Mouse (Mus musculus) intestine, embryonic 15.5 days (tissue): Measurements from ENCODE around the gene Ptpn9. TPM values are rescaled to one million over a fixed set of nuclear protein-coding genes. Genes with fewer than 3 reads are reported as not detected.

Source experiments
- ATAC-seq: fragments of 200-750 bp; cut with Nextera tagmentation; 2 replicates; pipeline ENCODE4 v1.8.0; 2017; ENCODE audit warnings: moderate TSS enrichment, moderate library complexity
- H3K27ac ChIP-seq: fragments of 300-500 bp; sonication (generic); 2 replicates; pipeline ENCODE4 v1.5.1; 2015; ENCODE audit warnings: mild to moderate bottlenecking, inconsistent platforms
- H3K27me3 ChIP-seq: fragments of 300-500 bp; sonication (generic); replicated peaks from 2 replicates; pipeline ENCODE4 v1.6.1; 2015; ENCODE audit warnings: inconsistent platforms
- H3K36me3 ChIP-seq: fragments of 300-500 bp; sonication (generic); 2 replicates; pipeline ENCODE4 v1.6.1; 2015; ENCODE audit warnings: inconsistent platforms
- H3K4me1 ChIP-seq: fragments of 300-500 bp; sonication (generic); replicated peaks from 2 replicates; pipeline ENCODE4 v1.6.1; 2015; ENCODE audit warnings: inconsistent platforms
- H3K4me2 ChIP-seq: fragments of 300-500 bp; sonication (generic); replicated peaks from 2 replicates; pipeline ENCODE4 v1.6.1; 2015; ENCODE audit warnings: mild to moderate bottlenecking, inconsistent platforms
- H3K4me3 ChIP-seq: fragments of 300-500 bp; sonication (generic); replicated peaks from 2 replicates; pipeline ENCODE4 v1.5.1; 2015; ENCODE audit warnings: inconsistent platforms
- H3K9ac ChIP-seq: fragments of 300-500 bp; sonication (generic); 2 replicates; pipeline ENCODE4 v1.6.1; 2015; ENCODE audit warnings: inconsistent platforms
- H3K9me3 ChIP-seq: fragments of 300-500 bp; sonication (generic); 2 replicates; pipeline ENCODE4 v1.6.1; 2016; ENCODE audit warnings: inconsistent platforms
- WGBS: fragments of 180-500 bp; shearing (Covaris S2); methylation state at CpG from one replicate; pipeline ENCODE4 v1.1.7; 2015; 5-methylcytosine and 5-hydroxymethylcytosine counted together
- polyA plus RNA-seq: library from polyadenylated mRNA; unstranded; fragments of >200 nt; fragmentation: Nextera tagmentation; extraction: Ambion mirVana; gene quantifications from 2 replicates; pipeline ENCODE4 v1.2.1, GENCODE M21; 2015

Ptpn9 gene
- polyA plus RNA-seq, 1 experiment from 2014 or later, result 13.4 TPM

GRCm38 (mm10) chr9:57056237-57056636 lies 61.5 kb downstream of the Ptpn9 start:
- Histone ChIP-seq H3K27me3 (no peaks in the 10 kb centered on the region), H3K36me3 (peaks cover 2% of the 10 kb centered on the region; the same call in 1 of the 2 replicates), H3K4me1 (no peaks in the 10 kb centered on the region), H3K27ac (no peak overlapping the region), H3K9me3 (no peaks in the 10 kb centered on the region), H3K4me3 (no peak overlapping the region), H3K4me2 (no peak overlapping the region), H3K9ac (no peak overlapping the region)
- 91% methylated on average over 1 of the region's 1 CpGs for WGBS
- ATAC-seq, result no peak

GRCm38 (mm10) chr9:57064164-57064563 lies 69.4 kb downstream of the Ptpn9 start:
- H3K36me3 ChIP-seq, result peaks cover 7% of the 10 kb centered on the region; the same call in 1 of the 2 replicates
- no peaks in the 10 kb centered on the region for H3K9me3 ChIP-seq
- H3K9ac ChIP-seq, result no peak overlapping the region
- 83% methylated on average over 2 of the region's 2 CpGs for WGBS
- peak; percentile 84 for ATAC-seq
- no peak overlapping the region for H3K27ac ChIP-seq
- no peak overlapping the region for H3K4me2 ChIP-seq
- no peaks in the 10 kb centered on the region for H3K4me1 ChIP-seq
- H3K4me3 ChIP-seq, result no peak overlapping the region
- H3K27me3 ChIP-seq, result no peaks in the 10 kb centered on the region

DNA sequence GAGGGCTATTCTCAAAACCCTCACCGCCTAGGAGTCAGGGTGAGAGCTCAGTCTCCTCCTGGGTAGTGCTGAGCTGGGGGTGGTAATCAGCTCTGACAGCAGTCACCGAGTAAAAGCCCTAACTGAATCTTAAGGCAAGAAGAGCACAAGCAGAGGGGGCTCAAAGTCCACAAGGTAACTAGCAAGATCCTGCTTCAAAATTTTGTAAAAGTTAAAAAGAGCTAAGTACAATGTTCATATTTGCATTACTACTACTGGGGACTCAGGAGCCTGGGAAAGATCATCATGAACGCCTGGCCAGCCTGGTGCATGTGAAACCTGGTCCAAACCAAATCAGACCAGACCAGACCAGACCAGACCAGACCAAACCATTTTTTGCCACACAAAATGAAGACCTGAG lies 73.5 kb downstream of the Ptpn9 start:
- Histone ChIP-seq H3K9ac (no peak overlapping the region), H3K4me2 (no peak overlapping the region), H3K4me3 (no peak overlapping the region), H3K27ac (no peak overlapping the region), H3K9me3 (no peaks in the 10 kb centered on the region), H3K36me3 (0 out of 2 replicates have a peak, but pooled peaks cover 3% of the 10 kb centered on the region), H3K27me3 (no peaks in the 10 kb centered on the region), H3K4me1 (0 out of 2 replicates have a peak, but pooled peaks cover 2% of the 10 kb centered on the region)
- WGBS, result 65% methylated on average over 3 of the region's 3 CpGs
- ATAC-seq, result no peak

- WGBS, result 49% methylated on average over 1 of the region's 1 CpGs
- H3K4me3 ChIP-seq, result no peak overlapping the region
- no peaks in the 10 kb centered on the region for H3K27me3 ChIP-seq
- H3K36me3 ChIP-seq, result 0 out of 2 replicates have a peak, but pooled peaks cover 3% of the 10 kb centered on the region
- H3K27ac ChIP-seq, result no peak overlapping the region
- H3K9ac ChIP-seq, result no peak overlapping the region
- no peak for ATAC-seq
- 0 out of 2 replicates have a peak, but pooled peaks cover 2% of the 10 kb centered on the region for H3K4me1 ChIP-seq
- H3K9me3 ChIP-seq, result no peaks in the 10 kb centered on the region
- no peak overlapping the region for H3K4me2 ChIP-seq
Observed at GRCm38 (mm10) chr9:57070262-57070661, 75.5 kb downstream of the Ptpn9 start.

GRCm38 (mm10) chr9:57070800-57071545 lies 76.2 kb downstream of the Ptpn9 start:
- Histone ChIP-seq H3K27ac (peak overlapping the region; percentile 52; the same call in 1 of the 2 replicates), H3K9ac (peak overlapping the region; percentile 71), H3K27me3 (no peaks in the 10 kb centered on the region), H3K4me1 (0 out of 2 replicates have a peak, but pooled peaks cover 2% of the 10 kb centered on the region), H3K4me3 (peak overlapping the region; percentile 85), H3K4me2 (peak overlapping the region; percentile 82), H3K36me3 (0 out of 2 replicates have a peak, but pooled peaks cover 3% of the 10 kb centered on the region), H3K9me3 (no peaks in the 10 kb centered on the region)
- ATAC-seq, result no peak
- WGBS, result 13% methylated on average over 5 of the region's 5 CpGs

- Histone ChIP-seq H3K4me2 (peak within 1 kb of the TSS; percentile 82), H3K4me3 (peak within 1 kb of the TSS; percentile 85), H3K4me1 (0 out of 2 replicates have a peak, but pooled peaks cover 2% of the 10 kb centered on the region), H3K27ac (peak within 1 kb of the TSS; percentile 100), H3K27me3 (no peaks in the 10 kb centered on the region), H3K9ac (peak within 1 kb of the TSS; percentile 71), H3K36me3 (0 out of 2 replicates have a peak, but pooled peaks cover 2% of the 10 kb centered on the region), H3K9me3 (no peaks in the 10 kb centered on the region)
- no peak for ATAC-seq
- under 1% methylated on average over 34 of the region's 34 CpGs for WGBS
Observed at GRCm38 (mm10) chr9:57071801-57072351, 77.2 kb downstream of the Ptpn9 start, which contains the start of gene Sin3a. Gene Sin3a, plus strand, starts transcription at chr9:57072040.

DNA sequence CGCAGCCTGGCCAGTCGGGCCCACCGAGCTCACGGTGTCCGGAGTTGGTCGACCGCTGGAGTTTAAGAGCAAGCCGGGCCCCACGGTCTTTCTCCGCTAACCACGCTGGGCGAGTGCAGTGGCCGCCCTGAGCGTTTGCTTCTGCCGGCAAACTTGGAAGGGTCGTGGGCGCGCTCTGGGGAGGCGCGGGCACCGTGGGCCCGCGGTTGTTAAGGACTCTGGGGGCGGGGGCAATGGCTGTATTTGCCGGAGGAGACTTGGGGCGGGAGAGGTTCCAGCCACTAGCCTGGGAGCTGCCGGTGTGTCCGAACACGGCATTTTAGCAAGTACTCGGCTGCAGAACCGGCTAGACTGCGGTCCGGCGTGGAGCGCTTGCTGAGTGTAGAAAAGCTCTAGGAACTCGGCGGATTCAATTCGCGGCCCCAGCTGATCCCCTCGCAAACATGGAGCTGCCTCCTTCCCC lies 77.8 kb downstream of the Ptpn9 start:
- H3K36me3 ChIP-seq, result no peaks in the 10 kb centered on the region
- H3K9ac ChIP-seq, result peak overlapping the region; percentile 71
- under 1% methylated on average over 40 of the region's 40 CpGs for WGBS
- H3K4me3 ChIP-seq, result peak overlapping the region; percentile 85
- H3K9me3 ChIP-seq, result no peaks in the 10 kb centered on the region
- peak overlapping the region; percentile 100 for H3K27ac ChIP-seq
- peak overlapping the region; percentile 82 for H3K4me2 ChIP-seq
- peaks cover 5% of the 10 kb centered on the region; the same call in 1 of the 2 replicates for H3K4me1 ChIP-seq
- no peak for ATAC-seq
- no peaks in the 10 kb centered on the region for H3K27me3 ChIP-seq

GRCm38 (mm10) chr9:57072989-57073789 lies 78.5 kb downstream of the Ptpn9 start:
- Histone ChIP-seq H3K36me3 (no peaks in the 10 kb centered on the region), H3K9ac (peak overlapping the region; percentile 71), H3K27me3 (no peaks in the 10 kb centered on the region), H3K4me3 (peak overlapping the region; percentile 85), H3K4me1 (peaks cover 5% of the 10 kb centered on the region), H3K9me3 (no peaks in the 10 kb centered on the region), H3K4me2 (peak overlapping the region; percentile 82), H3K27ac (peak overlapping the region; percentile 100)
- peak; percentile 78 for ATAC-seq
- under 1% methylated on average over 52 of the region's 54 CpGs for WGBS

DNA sequence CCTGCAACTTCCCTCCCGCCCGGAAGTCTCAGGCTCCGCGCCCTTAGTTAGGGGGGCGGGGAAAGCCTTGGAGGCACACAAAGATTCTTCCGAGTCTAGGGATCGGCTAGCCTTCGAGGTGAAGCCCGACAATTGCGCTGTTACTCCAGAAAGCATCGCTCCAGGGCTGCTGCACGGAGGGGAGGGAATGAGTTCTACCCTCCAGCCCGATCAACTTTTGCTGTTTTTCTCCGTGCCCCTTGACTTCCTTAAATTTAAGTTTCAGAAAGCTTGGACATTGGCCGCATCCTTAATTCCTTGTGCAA lies 79.0 kb downstream of the Ptpn9 start:
- H3K9me3 ChIP-seq, result no peaks in the 10 kb centered on the region
- H3K36me3 ChIP-seq, result no peaks in the 10 kb centered on the region
- H3K4me1 ChIP-seq, result peaks cover 5% of the 10 kb centered on the region
- H3K4me2 ChIP-seq, result peak overlapping the region; percentile 82
- no peak for ATAC-seq
- H3K27ac ChIP-seq, result peak overlapping the region; percentile 100
- 0% methylated on average over 15 of the region's 15 CpGs for whole genome bisulfite sequencing
- H3K9ac ChIP-seq, result peak overlapping the region; percentile 64
- peak overlapping the region; percentile 85 for H3K4me3 ChIP-seq
- H3K27me3 ChIP-seq, result no peaks in the 10 kb centered on the region

DNA sequence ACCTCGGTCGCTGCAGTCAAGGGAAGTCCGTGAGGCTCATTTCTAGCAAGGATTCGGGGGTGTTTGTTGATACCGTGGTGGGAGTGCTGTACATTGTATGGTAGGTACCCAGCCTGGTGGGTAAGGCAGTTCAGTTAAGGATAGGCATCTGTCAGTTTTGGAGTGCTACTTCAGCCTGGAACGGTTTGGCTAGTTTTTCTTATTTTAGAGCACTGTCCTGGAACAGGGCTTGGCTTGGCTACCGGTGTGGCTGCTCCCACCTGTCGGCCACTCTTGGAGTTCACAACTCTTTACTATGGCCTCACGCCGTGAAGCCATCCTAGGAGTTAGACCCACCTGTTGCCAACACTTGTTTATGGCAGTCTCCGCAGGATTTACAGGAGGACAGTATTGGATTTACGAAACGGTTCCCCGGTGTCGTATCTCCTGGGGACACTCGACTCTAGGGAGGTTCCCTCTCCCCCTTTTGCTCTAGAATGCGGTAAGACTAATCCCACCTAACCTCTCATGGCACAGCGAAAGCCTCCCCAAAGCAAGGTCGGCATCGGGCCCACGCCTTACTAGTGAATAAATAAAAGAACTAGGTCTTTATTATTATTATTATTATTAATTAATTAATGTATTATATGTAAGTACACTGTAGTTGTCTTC lies 79.6 kb downstream of the Ptpn9 start:
- Histone ChIP-seq H3K4me1 (peaks cover 5% of the 10 kb centered on the region), H3K9ac (peak overlapping the region; percentile 64), H3K27ac (peak overlapping the region; percentile 100), H3K4me3 (peak overlapping the region; percentile 85), H3K27me3 (no peaks in the 10 kb centered on the region), H3K4me2 (peak overlapping the region; percentile 82), H3K36me3 (no peaks in the 10 kb centered on the region), H3K9me3 (no peaks in the 10 kb centered on the region)
- 5% methylated on average over 21 of the region's 21 CpGs for WGBS
- no peak for ATAC-seq

DNA sequence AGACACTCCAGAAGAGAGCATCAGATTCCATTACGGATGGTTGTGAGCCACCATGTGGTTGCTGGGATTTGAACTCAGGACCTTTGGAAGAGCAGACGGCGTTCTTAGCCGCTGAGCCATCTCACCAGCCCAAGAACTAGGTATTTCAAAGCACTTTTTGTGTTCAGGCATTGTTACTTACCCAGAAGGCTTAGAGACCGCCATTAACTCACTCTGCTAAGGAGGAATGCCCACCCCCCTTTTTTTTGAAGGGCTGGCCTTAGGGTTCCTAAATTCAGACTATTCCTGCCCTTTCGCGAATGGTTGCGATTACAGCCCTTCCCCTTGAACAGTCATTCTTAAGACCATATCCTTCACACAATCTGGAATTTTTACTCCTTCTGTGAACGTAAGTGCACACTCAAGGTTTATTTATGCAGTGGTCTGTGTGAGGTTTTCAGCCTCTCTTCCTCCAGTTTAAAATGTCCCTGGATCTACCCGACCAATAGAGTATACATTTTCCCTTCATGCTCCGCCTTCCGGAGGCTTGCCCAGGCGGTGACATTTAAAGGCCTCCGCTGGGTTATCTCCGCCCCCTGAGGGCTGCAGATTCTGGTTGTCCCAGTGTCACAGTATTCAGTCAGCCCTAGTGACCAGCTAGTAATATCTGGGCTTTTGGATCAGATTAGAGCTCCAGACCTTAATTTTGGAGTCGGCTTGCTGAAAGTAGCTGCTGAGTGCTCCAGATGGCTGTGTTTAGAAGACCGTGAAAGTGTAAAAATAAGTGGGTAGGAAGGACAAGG lies 80.3 kb downstream of the Ptpn9 start:
- Histone ChIP-seq H3K36me3 (no peaks in the 10 kb centered on the region), H3K9me3 (no peaks in the 10 kb centered on the region), H3K4me3 (peak overlapping the region; percentile 85), H3K9ac (peak overlapping the region; percentile 64), H3K27ac (peak overlapping the region; percentile 100), H3K27me3 (no peaks in the 10 kb centered on the region), H3K4me2 (peak overlapping the region; percentile 82), H3K4me1 (peaks cover 5% of the 10 kb centered on the region)
- 6% methylated on average over 17 of the region's 17 CpGs for WGBS
- no peak for ATAC-seq
